Mouse (Mus musculus): Measurements from ENCODE around the gene Cbr2.

GRCm38 (mm10) chr11:120727564-120727963, 4.3 kb downstream of the Cbr2 start:
- TF ChIP-seq TBP (IDR thresholded peaks at IDR 0.05; ENCODE audit: low read depth, low read length) (no peak), CTCF (IDR thresholded peaks at IDR 0.05 in 2 of 3, conservative IDR thresholded peaks at IDR 0.05 in 1 of 3; ENCODE audit: control insufficient read depth in 1 of 3, insufficient read depth in 1 of 3, low read depth in 2 of 3, low read length in 3 of 3, poor library complexity in 1 of 3, severe bottlenecking in 1 of 3) (no peak), RAD21 (IDR thresholded peaks at IDR 0.05; ENCODE audit: low read depth, low read length) (no peak), POLR2A (IDR thresholded peaks at IDR 0.05; ENCODE audit: control insufficient read depth in 1 of 2, insufficient read depth in 1 of 2, low read depth in 1 of 2, low read length in 2 of 2, poor library complexity in 1 of 2) (no peak), ETS1 (IDR thresholded peaks at IDR 0.05; ENCODE audit: low read depth, low read length) (no peak), GATA1 (IDR thresholded peaks at IDR 0.05; ENCODE audit: low read depth, low read length) (no peak), CHD1 (IDR thresholded peaks at IDR 0.05; ENCODE audit: low read depth, low read length) (no peak), NRF1 (IDR thresholded peaks at IDR 0.05; ENCODE audit: insufficient read depth, low read depth, low read length, poor library complexity, severe bottlenecking) (no peak), ZMIZ1 (IDR thresholded peaks at IDR 0.05; ENCODE audit: low read depth, low read length) (no peak), MAX (IDR thresholded peaks at IDR 0.05; ENCODE audit: low read length) (no peak), EP300 (IDR thresholded peaks at IDR 0.05; ENCODE audit: low read depth in 1 of 2, low read length in 2 of 2) (no peak), UBTF (IDR thresholded peaks at IDR 0.05; ENCODE audit: borderline replicate concordance, insufficient read depth, low read depth, low read length) (no peak), E2F4 (IDR thresholded peaks at IDR 0.05; ENCODE audit: borderline replicate concordance, low read depth, low read length) (no peak), NELFE (IDR thresholded peaks at IDR 0.05; ENCODE audit: low read depth, low read length) (no peak; the same call in 1 of the 2 replicates)
